Mouse (Mus musculus): ENCODE results near the gene Gm13871. TPM values are rescaled to one million over a fixed set of nuclear protein-coding genes. Genes with fewer than 3 reads are reported as not detected.

Gene Gm13871
- polyA plus RNA-seq (2012; fragmentation: generic; extraction: Trizol), result not detected

GRCm38 (mm10) chr4:73905853-73906252 is at the start of gene Gm13871:
Gene Gm13871 (minus strand): TSS chr4:73905953.

GRCm38 (mm10) chr4:73950375-73950896 is 44.7 kb upstream of the Gm13871 start, which contains the start of gene 2310002L09Rik:
Gene 2310002L09Rik (minus strand): TSS chr4:73950846.

GRCm38 (mm10) chr4:73920660-73921059 is 14.9 kb upstream of the Gm13871 start, which contains the start of gene Gm11756:
Gene Gm11756 (minus strand): TSS chr4:73920760.

GRCm38 (mm10) chr4:73891012-73891411 is 14.7 kb downstream of the Gm13871 start, which contains the start of gene Gm11757:
Gene Gm11757 (minus strand): TSS chr4:73891112.

GRCm38 (mm10) chr4:73876166-73876565 is 29.6 kb downstream of the Gm13871 start, which contains the start of gene Gm11758:
Gene Gm11758 (minus strand): TSS chr4:73876266.

Other genes with a start within 250 kb of the Gm13871 start
- not detected for gene Gm11239, start 237.6 kb downstream of the Gm13871 start, polyA plus RNA-seq (2012; fragmentation: generic; extraction: Trizol)
- gene Gm428, start 222.4 kb downstream of the Gm13871 start, polyA plus RNA-seq (2012; fragmentation: generic; extraction: Trizol), result not detected
- not detected for gene Rasef, start 115.0 kb downstream of the Gm13871 start, polyA plus RNA-seq (2012; fragmentation: generic; extraction: Trizol)
- gene Gm11758, start 29.7 kb downstream of the Gm13871 start, polyA plus RNA-seq (2012; fragmentation: generic; extraction: Trizol), result not detected
- not detected for gene Gm11757, start 14.8 kb downstream of the Gm13871 start, polyA plus RNA-seq (2012; fragmentation: generic; extraction: Trizol)
- gene Gm11756, start 14.8 kb upstream of the Gm13871 start, polyA plus RNA-seq (2012; fragmentation: generic; extraction: Trizol), result not detected
- gene 2310002L09Rik, start 44.9 kb upstream of the Gm13871 start, polyA plus RNA-seq (2012; fragmentation: generic; extraction: Trizol), result not detected
- not detected for gene Frmd3, start 107.5 kb upstream of the Gm13871 start, polyA plus RNA-seq (2012; fragmentation: generic; extraction: Trizol)